Mouse (Mus musculus) CH12.LX (cell line): ENCODE results near the gene Dis3l.
"Not testable (repeated sequence)": the region's sequence is repeated elsewhere in the genome, so short reads cannot be mapped to it uniquely, and the experiment has no call there.

Experiments used
- BHLHE40 ChIP-seq: IDR thresholded peaks from 2 replicates; pipeline ENCODE4 v1.6.1; 2011; ENCODE audit warnings: mild to moderate bottlenecking, low read depth, low read length, improper control_type of control experiment
- CTCF ChIP-seq, 2 experiments: IDR thresholded peaks in 1 of 2; conservative IDR thresholded peaks in 1 of 2; 2 replicates each; pipeline ENCODE4 v1.5.1; 2011 to 2012; ENCODE audit warnings: low read depth in 2 of 2, low read length in 2 of 2, improper control_type of control experiment in 1 of 2, inconsistent platforms in 1 of 2, mild to moderate bottlenecking in 1 of 2, moderate library complexity in 1 of 2
- EP300 ChIP-seq: IDR thresholded peaks from 2 replicates; pipeline ENCODE4 v1.6.1; 2011; ENCODE audit warnings: low read length, improper control_type of control experiment
- JUND ChIP-seq: conservative IDR thresholded peaks from 2 replicates; pipeline ENCODE4 v1.6.1; 2011; ENCODE audit warnings: low read depth, low read length, improper control_type of control experiment
- NRF1 ChIP-seq: IDR thresholded peaks from 2 replicates; pipeline ENCODE4 v1.6.1; 2014; ENCODE audit warnings: low read depth, mild to moderate bottlenecking, inconsistent platforms, low read length, improper control_type of control experiment, moderate library complexity
- POLR2A ChIP-seq: IDR thresholded peaks from 2 replicates; pipeline ENCODE4 v1.6.1; 2011; ENCODE audit warnings: low read depth, mild to moderate bottlenecking, improper control_type of control experiment, low read length

DNA sequence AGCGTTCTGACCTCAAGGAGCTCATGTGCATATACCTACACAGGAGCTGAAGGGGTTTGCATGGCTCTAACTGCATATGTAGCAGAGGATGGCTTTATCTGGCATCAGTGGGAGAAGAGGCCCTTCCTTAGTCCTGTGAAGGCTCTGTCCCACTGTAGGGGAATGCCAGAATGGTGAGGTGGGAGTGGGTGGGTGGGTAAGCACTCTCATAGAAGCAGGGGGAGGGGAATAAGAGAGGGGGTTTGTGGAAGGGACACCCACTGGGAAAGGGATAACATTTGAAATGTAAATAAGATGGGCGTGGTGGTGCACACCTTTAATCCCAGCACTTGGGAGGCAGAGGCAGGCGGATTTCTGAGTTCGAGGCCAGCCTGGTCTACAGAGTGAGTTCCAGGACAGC is 38.0 kb downstream of the Dis3l start:
- TF ChIP-seq JUND; CTCF (conservative IDR thresholded peaks at IDR 0.05 in 1 of 2, IDR thresholded peaks at IDR 0.05 in 1 of 2; ENCODE audit: low read depth in 2 of 2, low read length in 2 of 2); POLR2A; BHLHE40; EP300; NRF1: not testable (repeated sequence)
